Mouse (Mus musculus): ENCODE measurements around the gene Gm11011.
"Not testable (repeated sequence)": the region's sequence is repeated elsewhere in the genome, so short reads cannot be mapped to it uniquely, and the experiment has no call there.

Gm11011 gene

GRCm38 (mm10) chr2:169587645-169588044 lies at the start of gene Gm11011:
Gene Gm11011 (minus strand): TSS chr2:169587745.
- DNase-seq (ENCODE audit: low spot score) = not testable (repeated sequence)

GRCm38 (mm10) chr2:169636414-169636813 lies 48.9 kb upstream of the Gm11011 start:
- DNase-seq (ENCODE audit: low spot score) = no peak

GRCm38 (mm10) chr2:169635428-169635827 lies 47.9 kb upstream of the Gm11011 start:
- peak; percentile 64 for DNase-seq (ENCODE audit: low spot score)

GRCm38 (mm10) chr2:169634619-169635382 lies 47.3 kb upstream of the Gm11011 start:
- no peak for DNase-seq (ENCODE audit: low spot score)

GRCm38 (mm10) chr2:169633491-169634289 lies 46.1 kb upstream of the Gm11011 start:
- DNase-seq (ENCODE audit: low spot score) = peak; percentile 27

- peak; percentile 66 for DNase-seq (ENCODE audit: low spot score)
Observed at GRCm38 (mm10) chr2:169632338-169633151, 45.0 kb upstream of the Gm11011 start, which contains the start of gene Tshz2. Gene Tshz2 (plus strand): TSS chr2:169633013.

GRCm38 (mm10) chr2:169630070-169630469 lies 42.5 kb upstream of the Gm11011 start:
- DNase-seq (ENCODE audit: low spot score) = no peak

GRCm38 (mm10) chr2:169621201-169621710 lies 33.7 kb upstream of the Gm11011 start:
- DNase-seq (ENCODE audit: low spot score) = no peak

GRCm38 (mm10) chr2:169615998-169616397 lies 28.5 kb upstream of the Gm11011 start:
- DNase-seq (ENCODE audit: low spot score) = no peak

GRCm38 (mm10) chr2:169614683-169615082 lies 27.1 kb upstream of the Gm11011 start:
- DNase-seq (ENCODE audit: low spot score) = no peak

- no peak for DNase-seq (ENCODE audit: low spot score)
Observed at GRCm38 (mm10) chr2:169611557-169611956, 24.0 kb upstream of the Gm11011 start.

- no peak for DNase-seq (ENCODE audit: low spot score)
Observed at GRCm38 (mm10) chr2:169610882-169611281, 23.3 kb upstream of the Gm11011 start.

- no peak for DNase-seq (ENCODE audit: low spot score)
Observed at GRCm38 (mm10) chr2:169609956-169610355, 22.4 kb upstream of the Gm11011 start.

- no peak for DNase-seq (ENCODE audit: low spot score)
Observed at GRCm38 (mm10) chr2:169607787-169608186, 20.2 kb upstream of the Gm11011 start.

GRCm38 (mm10) chr2:169606901-169607678 lies 19.5 kb upstream of the Gm11011 start:
- DNase-seq (ENCODE audit: low spot score) = no peak

GRCm38 (mm10) chr2:169600163-169600562 lies 12.6 kb upstream of the Gm11011 start:
- no peak for DNase-seq (ENCODE audit: low spot score)

- no peak for DNase-seq (ENCODE audit: low spot score)
Observed at GRCm38 (mm10) chr2:169599591-169599990, 12.0 kb upstream of the Gm11011 start.

GRCm38 (mm10) chr2:169597971-169598370 lies 10.4 kb upstream of the Gm11011 start:
- no peak for DNase-seq (ENCODE audit: low spot score)

- no peak for DNase-seq (ENCODE audit: low spot score)
Observed at GRCm38 (mm10) chr2:169597357-169597756, 9.8 kb upstream of the Gm11011 start.

GRCm38 (mm10) chr2:169593742-169594141 lies 6.2 kb upstream of the Gm11011 start:
- DNase-seq (ENCODE audit: low spot score) = no peak

GRCm38 (mm10) chr2:169590412-169590811 lies 2.9 kb upstream of the Gm11011 start:
- no peak for DNase-seq (ENCODE audit: low spot score)
